Mouse (Mus musculus): ENCODE data around the gene Lpcat1.

- TF ChIP-seq CTCF (IDR thresholded peaks at IDR 0.05; ENCODE audit: borderline replicate concordance, control insufficient read depth, extremely low read depth, insufficient read depth, low read length, poor library complexity) (no peak), POLR2A (IDR thresholded peaks at IDR 0.05; ENCODE audit: control insufficient read depth, extremely low read depth, insufficient read depth, low read length, poor library complexity) (no peak)
Observed at GRCm38 (mm10) chr13:73426587-73426986, 40.4 kb upstream of the Lpcat1 start.
